Mouse (Mus musculus) spleen, postnatal 4 days (tissue): ENCODE data around the gene Rhno1.

Source experiments
- DNase-seq, 2 experiments: peaks; one replicate each; pipeline ENCODE4 v3.0.0; 2022; ENCODE audit warnings: low spot score in 2 of 2

Rhno1 gene

GRCm38 (mm10) chr6:128363007-128363825 lies 505 bp upstream of the Rhno1 start:
- no peak for DNase-seq

- DNase-seq: no peak
Measured at GRCm38 (mm10) chr6:128361901-128362300, 810 bp downstream of the Rhno1 start.

- DNase-seq: peak; percentile 65 to 85
Measured at GRCm38 (mm10) chr6:128358999-128359398, 3.7 kb downstream of the Rhno1 start.

- peak; percentile 85 to 91 for DNase-seq
Measured at GRCm38 (mm10) chr6:128355726-128356416, 6.8 kb downstream of the Rhno1 start, which contains the start of gene Tulp3. TSS of gene Tulp3 (minus strand) at chr6:128355851.

GRCm38 (mm10) chr6:128355201-128355681 lies 7.5 kb downstream of the Rhno1 start:
- no peak for DNase-seq

GRCm38 (mm10) chr6:128354140-128354539 lies 8.6 kb downstream of the Rhno1 start:
- no peak for DNase-seq

- DNase-seq: no peak
Measured at GRCm38 (mm10) chr6:128349711-128350110, 13.0 kb downstream of the Rhno1 start.

- no peak for DNase-seq
Measured at GRCm38 (mm10) chr6:128346782-128347181, 15.9 kb downstream of the Rhno1 start.

- DNase-seq: no peak
Measured at GRCm38 (mm10) chr6:128345623-128346022, 17.1 kb downstream of the Rhno1 start.

- no peak for DNase-seq
Measured at GRCm38 (mm10) chr6:128341956-128342723, 20.6 kb downstream of the Rhno1 start.

- no peak for DNase-seq
Measured at GRCm38 (mm10) chr6:128338876-128339275, 23.8 kb downstream of the Rhno1 start.

GRCm38 (mm10) chr6:128337467-128337866 lies 25.2 kb downstream of the Rhno1 start:
- no peak for DNase-seq

- DNase-seq: peak; percentile 50 to 80
Measured at GRCm38 (mm10) chr6:128334397-128335124, 28.1 kb downstream of the Rhno1 start.

GRCm38 (mm10) chr6:128318317-128318716 lies 44.4 kb downstream of the Rhno1 start:
- DNase-seq: peak; percentile 40 to 72

- no peak for DNase-seq
Measured at GRCm38 (mm10) chr6:128315597-128315996, 47.1 kb downstream of the Rhno1 start.

GRCm38 (mm10) chr6:128314796-128315195 lies 47.9 kb downstream of the Rhno1 start:
- no peak for DNase-seq

GRCm38 (mm10) chr6:128308311-128308710 lies 54.4 kb downstream of the Rhno1 start:
- peak; percentile 31 to 76 for DNase-seq
